Mouse (Mus musculus): ENCODE measurements around the gene Dync1h1.

DNA sequence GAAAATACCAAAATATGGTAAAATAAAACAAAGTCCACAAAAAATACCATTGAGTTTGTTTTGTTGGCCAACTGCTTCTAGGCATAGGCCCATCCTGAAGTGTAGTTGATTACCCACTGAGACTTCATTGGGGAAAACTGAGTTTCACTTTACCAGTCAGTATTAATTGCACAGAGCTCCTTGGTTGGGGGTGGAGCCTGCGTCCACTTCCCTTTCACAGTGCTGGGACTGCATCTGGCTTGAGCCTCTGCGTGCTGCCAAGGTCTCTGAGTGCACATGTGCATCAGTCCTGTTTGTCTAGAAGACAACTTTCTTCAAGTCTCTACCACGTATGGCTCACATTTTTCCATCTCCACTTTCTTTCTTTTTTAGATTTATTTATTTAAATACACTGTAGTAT lies 4.9 kb downstream of the Dync1h1 start:
- TF ChIP-seq CTCF (IDR thresholded peaks at IDR 0.05; ENCODE audit: extremely low read depth, insufficient read depth, insufficient read length, insufficient replicate concordance) = no peak
- TF ChIP-seq POLR2A (IDR thresholded peaks at IDR 0.05; ENCODE audit: low read depth, low read length) = no peak
